17 mouse cellular contexts compared by ENCODE assay signal in the genomic region with DNA sequence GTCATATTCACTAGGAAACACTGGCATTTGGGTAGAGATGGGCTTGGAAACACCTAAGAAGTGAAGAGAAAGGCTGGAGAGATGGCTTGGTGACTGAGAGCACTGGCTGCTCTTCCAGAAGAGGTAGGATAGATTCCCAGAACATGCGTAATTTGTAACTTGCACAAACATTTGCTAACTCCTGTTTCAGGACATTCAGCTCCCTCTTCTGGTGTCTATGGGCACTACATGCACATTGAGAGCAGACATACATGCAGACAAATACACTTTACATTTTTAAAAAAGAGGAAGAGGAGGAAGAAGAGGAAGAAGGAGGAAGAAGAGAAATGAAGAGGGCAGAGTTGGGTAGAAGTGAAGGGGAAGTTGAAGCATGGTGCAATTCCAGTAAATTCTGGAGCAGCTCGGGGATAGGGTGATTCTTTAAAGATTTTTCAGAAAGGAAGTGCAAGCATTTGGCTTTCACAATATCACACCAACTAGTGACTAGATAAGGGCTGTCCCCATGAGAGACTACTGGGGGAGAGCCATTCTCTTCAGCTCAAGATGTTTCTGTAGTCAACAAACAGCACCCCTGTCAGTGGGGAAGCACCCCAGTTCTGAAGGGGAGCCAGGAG.
DNase-seq lines count a peak whose midpoint lies in the region; ATAC-seq and TF ChIP-seq lines count a peak whose summit lies in the region.
"Had no signal": no experiment of that assay in that cellular context is flagged by ENCODE, and none has a peak within 500 bp of the region (broad histone marks: within the 10 kb centered on the region; RNA-seq: fewer than 3 reads in every experiment).

No protein-coding gene starts in this region.

- 0 out of 2 replicates have a peak, but pooled peaks have one; percentile 19 for TF ChIP-seq CTCF in hindbrain, postnatal 0 days (IDR thresholded peaks at IDR 0.05; ENCODE audit: low read depth)
- peak; percentile 39; the same call in 1 of the 2 replicates for TF ChIP-seq CTCF in lung, postnatal 0 days (IDR thresholded peaks at IDR 0.05)
- TF ChIP-seq CTCF in stomach, postnatal 0 days (IDR thresholded peaks at IDR 0.05; ENCODE audit: low read depth): peak; percentile 45

- DNase-seq in hindbrain, postnatal 0 days (ENCODE audit: low spot score): no peak
- DNase-seq in lung, postnatal 0 days (ENCODE audit: low spot score): no peak
- DNase-seq in lung, postnatal 25 days (ENCODE audit: low spot score): no peak
- peak; percentile 84 for DNase-seq in R1 (ENCODE audit: low read depth, low spot score)
- no peak for DNase-seq in stomach, postnatal 0 days (ENCODE audit: low spot score)
- DNase-seq in gastrocnemius, postnatal 10 days: no peak
- DNase-seq in layer of hippocampus, postnatal 14 days (ENCODE audit: low spot score in 2 of 2): no peak
- DNase-seq: adrenal gland, postnatal 10 days; cerebellum, postnatal 10 days; kidney, postnatal 10 days; lung, postnatal 4 days; midbrain, embryonic 14.5 days; right cerebral cortex, postnatal 4 days; thymus, adult 2 months had no signal

- no peaks in the 10 kb centered on the region for H3K27me3 ChIP-seq in hindbrain, postnatal 0 days (ENCODE audit: insufficient read depth, low read length)
- no peaks in the 10 kb centered on the region for H3K27me3 ChIP-seq in hindbrain, embryonic 12.5 days
- H3K27me3 ChIP-seq in lung, postnatal 0 days (replicated peaks; ENCODE audit: insufficient read depth, low read length): no peaks in the 10 kb centered on the region
- H3K27me3 ChIP-seq in stomach, postnatal 0 days (ENCODE audit: control insufficient read depth, insufficient read depth, low read length): no peaks in the 10 kb centered on the region
- H3K27me3 ChIP-seq: forebrain, embryonic 13.5 days had no signal

- ATAC-seq in hindbrain, postnatal 0 days: no peak
- ATAC-seq in hindbrain, embryonic 12.5 days (ENCODE audit: low FRiP score): no peak
- ATAC-seq in lung, postnatal 0 days: no peak
- ATAC-seq in stomach, postnatal 0 days (ENCODE audit: low FRiP score, low TSS enrichment): no peak
- ATAC-seq: forebrain, embryonic 13.5 days; inflammation-experienced regulatory T-cells, adult 6 months had no signal

- no peak overlapping the region for H3K27ac ChIP-seq in hindbrain, postnatal 0 days
- H3K27ac ChIP-seq in hindbrain, embryonic 12.5 days: no peak overlapping the region
- H3K27ac ChIP-seq in lung, postnatal 0 days (ENCODE audit: low read length): no peak overlapping the region
- H3K27ac ChIP-seq in stomach, postnatal 0 days (replicated peaks): no peak overlapping the region
- H3K27ac ChIP-seq: forebrain, embryonic 13.5 days had no signal

- H3K9ac ChIP-seq in hindbrain, postnatal 0 days (replicated peaks; ENCODE audit: low read length): no peak overlapping the region
- no peak overlapping the region for H3K9ac ChIP-seq in hindbrain, embryonic 12.5 days
- H3K9ac ChIP-seq in lung, postnatal 0 days (replicated peaks; ENCODE audit: low read depth): no peak overlapping the region
- no peak overlapping the region for H3K9ac ChIP-seq in stomach, postnatal 0 days (ENCODE audit: low read length)
- H3K9ac ChIP-seq: forebrain, embryonic 13.5 days had no signal

- no peak for TF ChIP-seq EP300 in lung, postnatal 0 days (IDR thresholded peaks at IDR 0.05)
- TF ChIP-seq EP300 in stomach, postnatal 0 days (optimal IDR thresholded peaks at IDR 0.05): no peak

- H3K4me2 ChIP-seq in hindbrain, postnatal 0 days (ENCODE audit: low read depth, low read length): no peak overlapping the region
- no peak overlapping the region for H3K4me2 ChIP-seq in hindbrain, embryonic 12.5 days (replicated peaks)
- no peak overlapping the region for H3K4me2 ChIP-seq in lung, postnatal 0 days (replicated peaks; ENCODE audit: low read depth, low read length)
- H3K4me2 ChIP-seq in stomach, postnatal 0 days (replicated peaks; ENCODE audit: low read depth): no peak overlapping the region
- H3K4me2 ChIP-seq: forebrain, embryonic 13.5 days had no signal

- no peaks in the 10 kb centered on the region for H3K9me3 ChIP-seq in hindbrain, postnatal 0 days (ENCODE audit: low read length)
- no peaks in the 10 kb centered on the region for H3K9me3 ChIP-seq in hindbrain, embryonic 12.5 days (replicated peaks)
- no peaks in the 10 kb centered on the region for H3K9me3 ChIP-seq in lung, postnatal 0 days (ENCODE audit: low read length)
- H3K9me3 ChIP-seq in stomach, postnatal 0 days (ENCODE audit: control insufficient read depth, low read length): no peaks in the 10 kb centered on the region
- H3K9me3 ChIP-seq: forebrain, embryonic 13.5 days had no signal

- H3K4me1 ChIP-seq in hindbrain, postnatal 0 days (ENCODE audit: insufficient read depth, low read length): no peaks in the 10 kb centered on the region
- H3K4me1 ChIP-seq in hindbrain, embryonic 12.5 days: peaks cover 9% of the 10 kb centered on the region
- H3K4me1 ChIP-seq in lung, postnatal 0 days (ENCODE audit: insufficient read depth, low read depth, low read length): no peaks in the 10 kb centered on the region
- H3K4me1 ChIP-seq in stomach, postnatal 0 days (replicated peaks; ENCODE audit: control insufficient read depth, insufficient read depth): no peaks in the 10 kb centered on the region

- H3K36me3 ChIP-seq in hindbrain, postnatal 0 days (ENCODE audit: insufficient read depth, low read length): no peaks in the 10 kb centered on the region
- no peaks in the 10 kb centered on the region for H3K36me3 ChIP-seq in hindbrain, embryonic 12.5 days
- H3K36me3 ChIP-seq in lung, postnatal 0 days (ENCODE audit: insufficient read depth, low read length): no peaks in the 10 kb centered on the region
- no peaks in the 10 kb centered on the region for H3K36me3 ChIP-seq in stomach, postnatal 0 days (ENCODE audit: control insufficient read depth, insufficient read depth, low read length)

- 92% methylated on average over 2 of the region's 2 CpGs for WGBS in hindbrain, postnatal 0 days
- 88% methylated on average over 2 of the region's 2 CpGs for WGBS in hindbrain, embryonic 12.5 days
- 79% methylated on average over 2 of the region's 2 CpGs for WGBS in lung, postnatal 0 days
- WGBS in stomach, postnatal 0 days: 84% methylated on average over 2 of the region's 2 CpGs

- no peak overlapping the region for H3K4me3 ChIP-seq in hindbrain, postnatal 0 days (ENCODE audit: low read length)
- no peak overlapping the region for H3K4me3 ChIP-seq in hindbrain, embryonic 12.5 days
- H3K4me3 ChIP-seq in lung, postnatal 0 days (ENCODE audit: low read depth, low read length): no peak overlapping the region
- no peak overlapping the region for H3K4me3 ChIP-seq in stomach, postnatal 0 days (ENCODE audit: low read depth, low read length)
- H3K4me3 ChIP-seq: forebrain, embryonic 13.5 days had no signal
